Mouse (Mus musculus): ENCODE results near the gene Dynll1. TPM values are rescaled to one million over a fixed set of nuclear protein-coding genes. Genes with fewer than 3 reads are reported as not detected.
A peak's percentile ranks its signal among the peaks of the same experiment; 100 is the strongest.
"Not testable (repeated sequence)": the region's sequence is repeated elsewhere in the genome, so short reads cannot be mapped to it uniquely, and the experiment has no call there.

Gene Dynll1
- polyA plus RNA-seq, 1 experiment from 2014 or later, result 1,307 TPM

- WGBS, result 25% methylated on average over 14 of the region's 14 CpGs
- DNase-seq (ENCODE audit: low spot score), result no peak
Measured at GRCm38 (mm10) chr5:115316968-115317644, 16.3 kb upstream of the Dynll1 start.

GRCm38 (mm10) chr5:115313668-115313943 lies 12.8 kb upstream of the Dynll1 start:
- Histone ChIP-seq H3K36me3 (ENCODE audit: control insufficient read depth, insufficient read depth, low read length) (no peaks in the 10 kb centered on the region), H3K4me3 (ENCODE audit: low read depth, low read length) (peak overlapping the region; percentile 16; the same call in 1 of the 2 replicates), H3K27ac (ENCODE audit: low read depth, low read length) (peak overlapping the region; percentile 53), H3K9me3 (ENCODE audit: control insufficient read depth, low read length) (no peaks in the 10 kb centered on the region), H3K27me3 (replicated peaks; ENCODE audit: control insufficient read depth, insufficient read depth, low read length) (no peaks in the 10 kb centered on the region), H3K4me2 (peak overlapping the region; percentile 46), H3K4me1 (replicated peaks; ENCODE audit: control insufficient read depth, insufficient read depth, low read length) (peaks cover 43% of the 10 kb centered on the region), H3K9ac (ENCODE audit: low read depth, low read length) (peak overlapping the region; percentile 47)
- 27% methylated on average over 5 of the region's 5 CpGs for WGBS
- no peak for DNase-seq (ENCODE audit: low spot score)
- no peak for ATAC-seq (replicated peaks; ENCODE audit: low FRiP score)

More at GRCm38 (mm10) chr5:115316968-115317644, 16.3 kb upstream of the Dynll1 start:
- Histone ChIP-seq H3K27me3 (replicated peaks; ENCODE audit: control insufficient read depth, insufficient read depth, low read length) (no peaks in the 10 kb centered on the region), H3K36me3 (ENCODE audit: control insufficient read depth, insufficient read depth, low read length) (no peaks in the 10 kb centered on the region), H3K9ac (ENCODE audit: low read depth, low read length) (peak overlapping the region; percentile 44; the same call in 1 of the 2 replicates), H3K4me1 (replicated peaks; ENCODE audit: control insufficient read depth, insufficient read depth, low read length) (peaks cover 44% of the 10 kb centered on the region), H3K9me3 (ENCODE audit: control insufficient read depth, low read length) (no peaks in the 10 kb centered on the region), H3K4me3 (ENCODE audit: low read depth, low read length) (no peak overlapping the region; the same call in 1 of the 2 replicates), H3K27ac (ENCODE audit: low read depth, low read length) (peak overlapping the region; percentile 69), H3K4me2 (peak overlapping the region; percentile 48)
- no peak for ATAC-seq (replicated peaks; ENCODE audit: low FRiP score)

GRCm38 (mm10) chr5:115312816-115313667 lies 12.2 kb upstream of the Dynll1 start:
- 47% methylated on average over 10 of the region's 10 CpGs for WGBS
- ATAC-seq (replicated peaks; ENCODE audit: low FRiP score) (peak; percentile 82), DNase-seq (ENCODE audit: low spot score) (no peak)
- Histone ChIP-seq H3K27me3 (replicated peaks; ENCODE audit: control insufficient read depth, insufficient read depth, low read length) (no peaks in the 10 kb centered on the region), H3K4me2 (peak overlapping the region; percentile 46), H3K4me3 (ENCODE audit: low read depth, low read length) (peak overlapping the region; percentile 16; the same call in 1 of the 2 replicates), H3K9me3 (ENCODE audit: control insufficient read depth, low read length) (no peaks in the 10 kb centered on the region), H3K36me3 (ENCODE audit: control insufficient read depth, insufficient read depth, low read length) (no peaks in the 10 kb centered on the region), H3K9ac (ENCODE audit: low read depth, low read length) (peak overlapping the region; percentile 47), H3K27ac (ENCODE audit: low read depth, low read length) (peak overlapping the region; percentile 53), H3K4me1 (replicated peaks; ENCODE audit: control insufficient read depth, insufficient read depth, low read length) (peaks cover 37% of the 10 kb centered on the region)

- H3K4me3 ChIP-seq (ENCODE audit: low read depth, low read length), result no peak overlapping the region
- 0 out of 2 replicates have a peak overlapping the region, but pooled peaks have one; percentile 17 for H3K9ac ChIP-seq (ENCODE audit: low read depth, low read length)
- no peaks in the 10 kb centered on the region for H3K9me3 ChIP-seq (ENCODE audit: control insufficient read depth, low read length)
- H3K4me2 ChIP-seq, result peak overlapping the region; percentile 46
- peak overlapping the region; percentile 53 for H3K27ac ChIP-seq (ENCODE audit: low read depth, low read length)
- H3K36me3 ChIP-seq (ENCODE audit: control insufficient read depth, insufficient read depth, low read length), result no peaks in the 10 kb centered on the region
- ATAC-seq (replicated peaks; ENCODE audit: low FRiP score) (peak; percentile 77), DNase-seq (ENCODE audit: low spot score) (no peak)
- WGBS, result 53% methylated on average over 4 of the region's 4 CpGs
- peaks cover 30% of the 10 kb centered on the region for H3K4me1 ChIP-seq (replicated peaks; ENCODE audit: control insufficient read depth, insufficient read depth, low read length)
- H3K27me3 ChIP-seq (replicated peaks; ENCODE audit: control insufficient read depth, insufficient read depth, low read length), result no peaks in the 10 kb centered on the region
Measured at GRCm38 (mm10) chr5:115312354-115312753, 11.6 kb upstream of the Dynll1 start.

GRCm38 (mm10) chr5:115302190-115302589 lies 1.4 kb upstream of the Dynll1 start:
- not testable (repeated sequence) for H3K27me3 ChIP-seq (replicated peaks; ENCODE audit: control insufficient read depth, insufficient read depth, low read length); H3K27ac ChIP-seq (ENCODE audit: low read depth, low read length); DNase-seq (ENCODE audit: low spot score); H3K4me3 ChIP-seq (ENCODE audit: low read depth, low read length); H3K9me3 ChIP-seq (ENCODE audit: control insufficient read depth, low read length); H3K36me3 ChIP-seq (ENCODE audit: control insufficient read depth, insufficient read depth, low read length); ATAC-seq (replicated peaks; ENCODE audit: low FRiP score); H3K9ac ChIP-seq (ENCODE audit: low read depth, low read length)
- peak overlapping the region; percentile 94; the same call in 1 of the 2 replicates for H3K4me2 ChIP-seq
- H3K4me1 ChIP-seq (replicated peaks; ENCODE audit: control insufficient read depth, insufficient read depth, low read length), result peaks cover 27% of the 10 kb centered on the region
- WGBS, result 75% methylated on average over 5 of the region's 7 CpGs

- no peaks in the 10 kb centered on the region for H3K27me3 ChIP-seq (replicated peaks; ENCODE audit: control insufficient read depth, insufficient read depth, low read length)
Measured at GRCm38 (mm10) chr5:115301615-115302014, 816 bp upstream of the Dynll1 start.

GRCm38 (mm10) chr5:115300035-115300744 lies 609 bp downstream of the Dynll1 start:
- H3K36me3 ChIP-seq (ENCODE audit: control insufficient read depth, insufficient read depth, low read length), result peaks cover 19% of the 10 kb centered on the region
- peak overlapping the region; percentile 89 for H3K27ac ChIP-seq (ENCODE audit: low read depth, low read length)
- no peaks in the 10 kb centered on the region for H3K9me3 ChIP-seq (ENCODE audit: control insufficient read depth, low read length)
- H3K4me1 ChIP-seq (replicated peaks; ENCODE audit: control insufficient read depth, insufficient read depth, low read length), result peaks cover 39% of the 10 kb centered on the region
- H3K27me3 ChIP-seq (replicated peaks; ENCODE audit: control insufficient read depth, insufficient read depth, low read length), result no peaks in the 10 kb centered on the region
- ATAC-seq (replicated peaks; ENCODE audit: low FRiP score) (no peak), DNase-seq (ENCODE audit: low spot score) (peak; percentile 65)
- under 1% methylated on average over 46 of the region's 46 CpGs for WGBS
- peak overlapping the region; percentile 77 for H3K4me2 ChIP-seq
- H3K9ac ChIP-seq (ENCODE audit: low read depth, low read length), result peak overlapping the region; percentile 91
- peak overlapping the region; percentile 92 for H3K4me3 ChIP-seq (ENCODE audit: low read depth, low read length)

More at GRCm38 (mm10) chr5:115301615-115302014, 816 bp upstream of the Dynll1 start:
- WGBS, result 33% methylated on average over 13 of the region's 13 CpGs
- Histone ChIP-seq H3K27ac (ENCODE audit: low read depth, low read length) (peak overlapping the region; percentile 81), H3K4me3 (ENCODE audit: low read depth, low read length) (peak overlapping the region; percentile 92), H3K9me3 (ENCODE audit: control insufficient read depth, low read length) (no peaks in the 10 kb centered on the region), H3K36me3 (ENCODE audit: control insufficient read depth, insufficient read depth, low read length) (peaks cover 13% of the 10 kb centered on the region), H3K4me1 (replicated peaks; ENCODE audit: control insufficient read depth, insufficient read depth, low read length) (peaks cover 32% of the 10 kb centered on the region), H3K4me2 (peak overlapping the region; percentile 94), H3K9ac (ENCODE audit: low read depth, low read length) (peak overlapping the region; percentile 78)
- ATAC-seq (replicated peaks; ENCODE audit: low FRiP score), result no peak
- DNase-seq (ENCODE audit: low spot score), result no peak

- Histone ChIP-seq H3K4me3 (ENCODE audit: low read depth, low read length) (no peak overlapping the region), H3K9me3 (ENCODE audit: control insufficient read depth, low read length) (no peaks in the 10 kb centered on the region), H3K9ac (ENCODE audit: low read depth, low read length) (0 out of 2 replicates have a peak overlapping the region, but pooled peaks have one; percentile 22), H3K4me1 (replicated peaks; ENCODE audit: control insufficient read depth, insufficient read depth, low read length) (peaks cover 31% of the 10 kb centered on the region), H3K4me2 (peak overlapping the region; percentile 31), H3K27me3 (replicated peaks; ENCODE audit: control insufficient read depth, insufficient read depth, low read length) (no peaks in the 10 kb centered on the region), H3K36me3 (ENCODE audit: control insufficient read depth, insufficient read depth, low read length) (peaks cover 29% of the 10 kb centered on the region), H3K27ac (ENCODE audit: low read depth, low read length) (peak overlapping the region; percentile 32)
- no peak for DNase-seq (ENCODE audit: low spot score)
- no peak for ATAC-seq (replicated peaks; ENCODE audit: low FRiP score)
- 72% methylated on average over 10 of the region's 10 CpGs for WGBS
Measured at GRCm38 (mm10) chr5:115296347-115296746, 4.5 kb downstream of the Dynll1 start.
